Mouse (Mus musculus) macrophage (primary cell): ENCODE data around the gene Mfap4. TPM values are rescaled to one million over a fixed set of nuclear protein-coding genes. Genes with fewer than 3 reads are reported as not detected.

Source experiments
- H3K27ac ChIP-seq: fragments of 350-480 bp; formaldehyde crosslinking; 2 replicates; pipeline ENCODE4 v1.9.0; 2021
- H3K36me3 ChIP-seq: fragments of 350-480 bp; formaldehyde crosslinking; 2 replicates; pipeline ENCODE4 v1.9.0; 2021; ENCODE audit errors: inconsistent target
- H3K4me3 ChIP-seq: fragments of 350-480 bp; formaldehyde crosslinking; 2 replicates; pipeline ENCODE4 v1.9.0; 2021; ENCODE audit errors: inconsistent target
- H3K79me2 ChIP-seq: fragments of 350-480 bp; formaldehyde crosslinking; 2 replicates; pipeline ENCODE4 v1.9.0; 2021; ENCODE audit errors: inconsistent target
- WGBS: methylation state at CpG from one replicate; pipeline ENCODE4 v1.1.7; 2026; ENCODE audit warnings: inconsistent platforms; ENCODE audit not compliant: missing documents; 5-methylcytosine and 5-hydroxymethylcytosine counted together
- polyA plus RNA-seq: library from polyadenylated mRNA; stranded (reverse); fragments of 250-400 nt; gene quantifications from 3 replicates; pipeline ENCODE4 v1.2.4, GENCODE M21; 2018; ENCODE audit warnings: inconsistent platforms

Mfap4 gene
- polyA plus RNA-seq, 1 experiment from 2014 or later, result not detected

GRCm38 (mm10) chr11:61519484-61520107 lies 34.4 kb downstream of the Mfap4 start:
- no peak overlapping the region for H3K4me3 ChIP-seq
- H3K79me2 ChIP-seq, result no peaks in the 10 kb centered on the region
- no peaks in the 10 kb centered on the region for H3K36me3 ChIP-seq
- WGBS, result 94% methylated on average over 3 of the region's 3 CpGs
- H3K27ac ChIP-seq, result no peak overlapping the region

DNA sequence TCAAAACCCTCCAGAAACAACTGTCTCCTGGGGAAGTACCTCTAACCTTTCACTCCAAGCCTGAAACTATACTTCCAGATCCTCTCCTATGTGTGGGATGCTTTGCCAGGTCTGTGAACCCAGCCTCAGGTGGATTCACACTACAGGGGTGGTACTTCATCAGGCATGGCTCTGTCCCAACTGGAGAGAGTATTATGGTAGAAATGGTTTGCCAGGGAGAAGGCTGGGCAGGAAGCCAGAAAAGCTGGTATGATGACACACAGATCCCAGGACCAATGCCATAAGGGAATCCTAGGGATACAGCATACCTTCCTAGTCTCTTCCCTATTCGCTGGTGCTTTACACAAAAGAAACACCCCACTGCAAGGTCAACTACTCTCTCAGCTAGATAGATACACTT lies 41.6 kb downstream of the Mfap4 start:
- no peak overlapping the region for H3K27ac ChIP-seq
- H3K79me2 ChIP-seq, result no peaks in the 10 kb centered on the region
- WGBS, result 89% methylated on average over 1 of the region's 1 CpGs
- no peak overlapping the region for H3K4me3 ChIP-seq
- no peaks in the 10 kb centered on the region for H3K36me3 ChIP-seq

DNA sequence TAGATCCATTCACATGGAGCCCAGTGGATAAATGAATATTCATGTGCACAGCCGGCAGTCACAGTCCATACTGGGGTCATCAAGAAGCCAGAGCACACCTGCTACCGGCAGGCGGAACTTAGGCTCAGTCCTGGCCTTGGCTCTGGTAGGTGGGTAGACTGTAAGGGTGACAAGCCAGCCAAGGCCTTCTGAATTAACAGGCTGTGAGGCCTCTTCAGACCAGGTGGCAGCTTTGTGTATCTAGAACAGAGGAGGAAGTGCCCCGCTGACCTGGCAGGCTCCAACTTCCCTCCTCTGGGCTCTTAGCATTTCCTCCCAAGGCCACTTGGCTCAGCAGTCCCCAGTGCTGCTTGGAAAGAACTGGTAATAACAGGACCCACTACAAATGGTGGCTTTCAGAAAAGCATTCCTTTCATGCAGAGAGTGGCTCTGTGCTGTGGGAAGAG lies 44.1 kb downstream of the Mfap4 start:
- Histone ChIP-seq H3K79me2 (no peaks in the 10 kb centered on the region), H3K36me3 (no peaks in the 10 kb centered on the region), H3K4me3 (no peak overlapping the region), H3K27ac (no peak overlapping the region)
- WGBS, result 38% methylated on average over 4 of the region's 4 CpGs

- Histone ChIP-seq H3K36me3 (no peaks in the 10 kb centered on the region), H3K27ac (no peak overlapping the region), H3K79me2 (no peaks in the 10 kb centered on the region), H3K4me3 (no peak overlapping the region)
- WGBS, result 82% methylated on average over 2 of the region's 2 CpGs
These were observed 47.6 kb downstream of the Mfap4 start for GRCm38 (mm10) chr11:61532820-61533219.

DNA sequence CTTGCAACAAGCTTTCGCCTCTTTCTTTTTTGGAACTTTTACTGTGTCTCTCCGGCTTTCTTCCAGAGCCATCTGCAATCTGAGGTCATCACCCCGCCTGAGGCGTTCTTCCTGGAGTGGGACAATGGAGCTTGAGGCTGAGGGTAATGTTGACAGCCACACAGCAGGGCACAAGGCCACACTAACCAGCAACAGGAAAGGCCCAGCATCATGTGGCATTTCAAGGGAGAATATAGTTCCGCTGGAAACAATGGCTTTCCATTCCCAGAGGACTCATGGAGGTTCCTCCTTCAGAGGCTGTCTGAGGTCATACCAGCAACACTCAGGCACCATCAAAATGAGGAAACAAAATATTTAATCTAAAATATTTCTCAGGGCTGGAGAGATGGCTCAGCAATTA lies 48.3 kb downstream of the Mfap4 start:
- WGBS, result 80% methylated on average over 5 of the region's 5 CpGs
- no peaks in the 10 kb centered on the region for H3K79me2 ChIP-seq
- no peaks in the 10 kb centered on the region for H3K36me3 ChIP-seq
- H3K27ac ChIP-seq, result no peak overlapping the region
- no peak overlapping the region for H3K4me3 ChIP-seq

DNA sequence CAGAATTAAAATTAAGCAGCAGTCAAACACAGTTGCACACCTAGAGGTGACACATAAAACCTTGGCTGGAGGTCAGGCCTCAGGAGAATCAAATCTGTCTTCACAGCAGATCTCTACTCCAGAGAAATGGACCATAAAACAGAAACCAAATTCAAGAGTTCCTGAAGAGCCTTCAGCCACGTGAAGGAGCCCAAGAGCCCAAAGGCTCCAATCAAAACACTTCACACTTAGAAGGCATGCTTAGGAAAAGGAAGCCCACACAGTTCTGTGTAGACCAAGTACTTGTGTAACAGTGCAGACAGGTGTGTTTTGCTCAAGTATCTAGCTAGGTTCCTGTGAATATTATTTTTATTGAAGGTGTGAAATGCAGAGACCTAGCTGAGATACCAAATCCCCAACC lies 50.3 kb downstream of the Mfap4 start:
- no peaks in the 10 kb centered on the region for H3K36me3 ChIP-seq
- no peak overlapping the region for H3K4me3 ChIP-seq
- H3K79me2 ChIP-seq, result no peaks in the 10 kb centered on the region
- no peak overlapping the region for H3K27ac ChIP-seq
- 59% methylated on average over 1 of the region's 1 CpGs for WGBS

DNA sequence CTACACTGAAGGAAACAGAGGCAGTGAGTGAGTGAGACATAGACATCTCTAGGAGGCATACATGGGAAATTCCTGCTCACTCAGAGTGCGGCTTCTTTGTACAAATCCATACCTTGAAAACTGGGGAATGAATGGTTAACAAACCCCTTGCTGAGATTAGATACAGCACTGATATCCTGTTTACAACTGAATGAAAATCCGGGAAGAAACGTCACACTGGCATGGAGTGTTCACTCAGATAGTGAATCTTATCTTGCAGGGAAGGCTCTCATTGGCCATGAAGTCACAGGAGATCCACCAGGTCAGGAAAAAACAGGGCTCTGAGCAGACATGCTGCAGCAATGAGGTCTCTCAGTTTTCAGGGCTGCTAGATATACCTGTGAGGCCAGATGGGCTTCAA lies 51.7 kb downstream of the Mfap4 start:
- H3K27ac ChIP-seq, result no peak overlapping the region
- no peak overlapping the region for H3K4me3 ChIP-seq
- 84% methylated on average over 3 of the region's 3 CpGs for WGBS

GRCm38 (mm10) chr11:61537362-61537761 lies 52.1 kb downstream of the Mfap4 start:
- H3K36me3 ChIP-seq, result no peaks in the 10 kb centered on the region
- WGBS, result 94% methylated on average over 3 of the region's 3 CpGs

More for the DNA sequence above, 51.7 kb downstream of the Mfap4 start:
- Histone ChIP-seq H3K79me2 (no peaks in the 10 kb centered on the region), H3K36me3 (no peaks in the 10 kb centered on the region)

More at GRCm38 (mm10) chr11:61537362-61537761, 52.1 kb downstream of the Mfap4 start:
- no peak overlapping the region for H3K27ac ChIP-seq
- no peak overlapping the region for H3K4me3 ChIP-seq
- H3K79me2 ChIP-seq, result no peaks in the 10 kb centered on the region

Other genes starting within 250 kb of the Mfap4 start
- 41.1 to 44.6 TPM (median 44.0 TPM) in 3 replicates for gene Aldh3a2, start 218.0 kb upstream of the Mfap4 start, polyA plus RNA-seq
- not detected in 3 replicates for gene Slc47a2, start 142.6 kb upstream of the Mfap4 start, polyA plus RNA-seq
- 0.28 TPM in 1 of 3 replicates, not detected in the others for gene Slc47a1, start 107.1 kb upstream of the Mfap4 start, polyA plus RNA-seq
- gene Rnf112, start 31.3 kb upstream of the Mfap4 start, polyA plus RNA-seq, result not detected in 3 replicates
- 28.5 to 49.5 TPM (median 37.8 TPM) in 3 replicates for gene Mapk7, start 9.0 kb downstream of the Mfap4 start, polyA plus RNA-seq
- gene B9d1, start 19.7 kb downstream of the Mfap4 start, polyA plus RNA-seq, result 0.59 to 0.91 TPM in 2 of 3 replicates, not detected in the other
- gene Epn2, start 94.3 kb downstream of the Mfap4 start, polyA plus RNA-seq, result 0.20 to 0.98 TPM (median 0.42 TPM) in 3 replicates
- gene Grap, start 167.8 kb downstream of the Mfap4 start, polyA plus RNA-seq, result 3.2 to 4.6 TPM (median 3.8 TPM) in 3 replicates
- gene Fam83g, start 198.7 kb downstream of the Mfap4 start, polyA plus RNA-seq, result 0.26 TPM in 1 of 3 replicates, not detected in the others
- gene Slc5a10, start 235.4 kb downstream of the Mfap4 start, polyA plus RNA-seq, result not detected in 3 replicates